Mouse (Mus musculus): ENCODE measurements at regions not wholly inside any gene's neighbourhood (a gene's known extent, or its start where the extent isn't known, plus 50 kb on each side); places are given as distances from the start of the nearest gene placed in this dataset.
"Not testable (repeated sequence)": the region's sequence is repeated elsewhere in the genome, so short reads cannot be mapped to it uniquely, and the experiment has no call there.

DNA sequence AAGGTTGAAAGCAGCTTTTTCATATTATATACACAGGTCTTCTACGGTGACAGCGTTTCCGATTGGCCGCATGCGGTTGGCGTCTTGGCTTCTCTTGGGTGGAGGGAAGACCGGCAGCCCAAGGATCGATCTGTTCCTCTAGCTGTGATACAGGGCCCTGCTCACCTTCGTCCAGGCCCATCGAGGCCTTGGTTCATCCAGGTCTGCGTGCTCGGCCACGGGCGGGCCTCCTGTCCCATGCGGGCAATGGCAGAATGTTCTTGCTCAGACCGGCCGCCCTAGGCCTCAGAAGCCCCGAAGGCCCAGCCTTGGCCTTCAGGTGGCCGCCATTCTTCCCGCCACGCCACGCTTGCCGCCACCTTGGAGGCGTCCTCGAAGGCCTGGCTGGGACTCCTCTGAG, 194.4 kb upstream of the Ppp6c start:
- DNase-seq: no peak

DNA sequence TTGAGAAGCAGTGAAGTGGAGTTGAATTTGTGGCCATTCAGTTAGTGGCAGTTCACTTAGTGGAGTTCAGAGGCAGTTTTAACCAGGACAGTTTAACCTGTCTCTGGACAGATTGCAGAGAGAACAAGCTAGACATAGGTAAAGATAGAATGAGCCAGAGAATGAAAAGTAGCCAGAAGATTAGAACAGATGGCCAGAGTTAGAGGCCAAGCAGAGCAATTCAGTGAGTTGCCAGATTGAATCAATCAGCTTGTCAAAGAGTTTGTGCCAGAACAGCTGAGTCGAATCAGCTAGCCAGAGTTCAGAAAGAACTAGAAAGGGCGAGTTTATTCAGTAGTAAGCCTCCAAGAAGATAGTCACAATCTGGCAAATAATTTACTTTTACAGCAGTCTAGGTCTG, 174.1 kb upstream of the Ppp6c start:
- peak; percentile 11 for DNase-seq

DNA sequence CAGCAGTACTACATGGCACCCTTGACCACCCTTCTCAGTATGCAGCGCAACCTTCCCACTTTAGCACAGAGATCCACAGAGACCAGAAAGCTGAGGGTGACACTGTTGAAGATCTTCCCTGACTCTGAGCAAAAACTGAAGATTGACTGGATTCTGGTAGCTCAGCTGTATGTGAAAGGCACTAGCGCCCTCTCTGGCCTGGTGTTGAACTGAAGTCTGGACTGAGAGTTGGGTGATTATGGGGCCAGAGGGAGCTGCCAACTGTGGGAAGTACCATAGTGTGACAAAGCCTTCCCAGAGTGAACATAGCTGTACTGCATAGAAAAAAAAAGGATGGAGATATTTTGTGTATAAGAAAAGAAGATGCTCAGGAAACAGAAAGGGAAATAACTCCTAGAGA, 173.3 kb upstream of the Ppp6c start:
- DNase-seq: no peak

DNA sequence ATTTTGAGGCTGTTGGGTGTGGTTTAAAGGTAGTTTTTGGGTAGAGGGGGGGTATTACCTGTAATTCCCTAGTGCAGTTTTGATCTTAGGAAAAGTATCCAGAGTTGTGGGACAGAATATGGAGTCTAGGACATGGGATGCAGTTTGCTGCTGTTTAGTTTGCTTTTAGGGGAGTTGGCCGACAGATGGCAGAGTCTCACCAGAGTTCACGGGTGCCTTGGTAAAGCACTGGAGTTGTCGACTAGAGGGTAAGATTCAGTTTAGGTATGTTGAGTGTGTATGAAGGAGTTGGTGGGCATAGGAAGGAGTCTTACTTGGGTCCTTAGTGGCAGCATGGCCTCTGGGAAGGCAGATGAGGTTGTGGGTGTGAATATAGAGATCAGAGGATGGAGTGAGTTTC, 168.4 kb upstream of the Ppp6c start:
- no peak for DNase-seq

DNA sequence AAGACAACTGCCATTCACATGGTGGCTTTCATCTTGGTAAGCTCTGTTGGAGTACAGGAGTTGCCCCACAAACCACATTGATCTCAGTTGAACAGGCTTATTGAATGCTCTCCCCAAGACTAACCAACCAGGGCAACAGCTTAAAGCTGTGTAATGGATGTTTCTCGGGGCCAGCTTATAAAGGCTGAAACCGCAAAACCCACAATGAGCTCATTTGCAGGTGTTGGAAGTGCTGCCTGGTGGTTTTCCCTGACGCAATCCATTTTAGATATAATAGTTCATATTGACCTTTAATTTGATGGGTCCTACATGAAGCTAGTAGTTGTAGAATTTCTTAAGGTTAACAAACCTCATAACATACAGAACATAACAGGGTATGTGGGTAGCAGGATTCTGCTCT, 151.0 kb upstream of the Ppp6c start:
- DNase-seq: no peak

DNA sequence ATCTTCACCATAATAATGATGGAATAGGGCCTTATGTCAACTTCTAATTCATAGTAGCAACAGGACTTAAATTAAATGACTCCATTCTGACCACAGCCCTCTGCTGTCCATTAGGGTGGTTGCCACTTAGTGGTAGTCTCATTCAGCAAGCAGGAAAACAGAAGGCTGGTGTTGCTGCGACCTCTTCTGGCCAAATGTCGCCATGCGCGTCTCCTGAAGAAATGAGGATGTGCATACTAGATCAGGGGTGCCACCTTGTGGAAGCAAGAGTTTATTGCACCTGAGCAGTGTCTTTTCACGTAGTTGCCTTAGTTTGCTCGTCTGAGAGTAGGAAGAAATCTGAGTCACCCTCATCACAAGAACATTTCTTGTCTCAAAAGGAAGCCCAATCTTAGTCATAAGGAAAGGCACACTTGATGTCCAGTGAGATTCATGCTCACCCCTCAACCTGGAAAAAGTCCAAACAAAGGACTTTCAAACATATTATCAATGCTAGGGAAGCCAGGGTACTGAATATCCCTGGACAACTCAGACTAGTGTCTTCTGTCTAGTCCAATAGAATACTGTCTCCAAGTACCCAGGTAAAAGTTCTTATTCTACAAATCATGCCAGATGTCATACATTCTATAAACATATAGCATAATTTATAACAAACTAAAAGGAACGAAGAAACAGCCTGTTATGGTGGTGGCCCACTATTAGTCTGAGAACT, 147.0 kb upstream of the Ppp6c start:
- peak; percentile 97 for DNase-seq

DNA sequence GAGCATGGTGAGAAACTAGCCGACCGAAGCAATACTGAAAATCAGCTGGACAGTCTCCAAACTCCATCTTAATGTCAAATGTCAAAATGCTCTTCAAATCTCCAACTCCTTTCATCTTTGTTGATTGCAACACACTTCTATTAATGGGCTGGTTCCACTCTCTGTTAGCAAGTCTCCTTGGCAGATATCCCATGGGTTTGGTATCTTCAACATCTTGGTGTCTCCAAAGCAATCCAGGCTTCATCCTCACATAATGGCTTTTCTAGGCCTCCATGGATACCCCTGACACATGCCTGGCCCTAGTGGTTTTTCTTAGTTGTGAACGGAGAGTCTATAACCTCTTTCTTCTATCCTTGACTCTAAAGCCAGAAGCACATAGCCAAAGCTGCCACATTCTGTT, 118.0 kb upstream of the Ppp6c start:
- DNase-seq: no peak

DNA sequence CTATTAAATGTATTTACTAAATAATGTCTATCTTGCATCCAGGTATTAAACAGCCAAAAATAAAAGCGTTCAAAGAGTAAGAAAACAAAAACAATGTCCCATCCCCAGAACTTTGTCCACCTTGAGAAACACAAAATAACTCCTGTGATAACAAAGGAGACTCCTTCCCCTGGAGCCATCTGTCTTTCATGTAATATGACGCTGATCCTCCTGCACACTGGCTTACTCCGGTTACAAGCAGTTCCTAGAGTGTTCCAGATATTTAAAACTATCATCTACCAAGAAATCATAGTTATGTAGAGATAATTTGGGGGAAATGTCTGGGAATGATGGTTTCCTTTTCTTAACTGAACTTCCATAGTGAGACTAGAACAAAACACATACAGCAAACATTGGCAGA, 114.2 kb upstream of the Ppp6c start:
- no peak for DNase-seq

DNA sequence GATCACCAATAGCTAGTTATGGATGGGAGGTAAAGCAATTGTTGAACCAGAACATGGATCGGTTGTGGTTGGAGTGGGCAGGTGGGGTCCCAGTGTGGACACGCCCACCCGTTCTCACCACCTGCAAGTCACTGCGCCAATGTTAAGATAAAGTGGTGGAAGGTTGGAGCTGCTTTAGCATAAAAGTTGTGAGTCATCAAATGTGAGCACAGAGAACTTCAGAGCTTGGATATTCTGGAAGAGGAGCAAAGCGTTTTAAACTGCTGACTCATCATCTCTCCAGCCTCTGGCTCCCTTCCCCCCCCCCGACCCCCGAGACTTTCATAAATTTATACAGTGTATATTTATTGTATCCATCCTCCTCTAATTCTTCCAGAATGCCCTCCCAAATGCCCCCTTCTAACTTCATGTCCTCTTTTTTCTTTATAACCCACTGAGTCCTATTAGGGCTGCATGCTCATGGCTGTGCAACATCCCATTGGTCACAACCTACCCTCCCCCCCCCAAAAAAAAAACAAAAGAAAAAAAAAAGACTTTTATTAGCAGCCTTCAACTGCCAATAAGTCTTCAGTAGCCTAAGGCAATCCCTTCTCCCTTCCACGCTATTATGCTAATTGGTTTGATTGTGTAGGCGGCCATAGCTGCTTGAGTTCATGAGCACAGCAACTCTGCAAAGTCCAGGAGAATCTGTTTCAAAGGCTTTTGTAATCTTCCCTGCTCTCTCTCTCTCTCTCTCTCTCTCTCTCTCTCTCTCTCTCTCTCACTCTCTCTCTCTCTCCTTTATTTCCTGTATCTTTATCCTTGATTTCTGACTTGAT, 112.8 kb upstream of the Ppp6c start:
- DNase-seq: no peak

DNA sequence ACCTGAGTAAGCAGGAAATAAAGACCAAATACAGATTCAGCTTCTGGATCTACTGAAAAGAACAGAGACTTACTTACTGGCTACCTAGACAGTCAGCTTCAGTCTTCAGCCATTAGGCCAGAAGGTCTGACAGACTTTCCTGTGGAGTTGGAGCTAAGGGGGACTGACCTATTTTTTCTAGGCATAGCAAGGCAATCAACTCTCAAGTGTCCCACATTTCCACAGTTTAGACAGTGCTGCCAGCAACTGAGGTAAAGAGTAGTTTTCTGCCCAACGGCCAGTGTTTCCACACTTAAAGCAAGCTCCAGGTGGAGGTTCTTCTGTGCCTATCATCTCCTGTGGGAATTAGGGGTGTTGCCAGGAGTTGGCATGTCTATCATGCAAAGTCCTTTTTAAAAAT, 111.3 kb upstream of the Ppp6c start:
- no peak for DNase-seq

DNA sequence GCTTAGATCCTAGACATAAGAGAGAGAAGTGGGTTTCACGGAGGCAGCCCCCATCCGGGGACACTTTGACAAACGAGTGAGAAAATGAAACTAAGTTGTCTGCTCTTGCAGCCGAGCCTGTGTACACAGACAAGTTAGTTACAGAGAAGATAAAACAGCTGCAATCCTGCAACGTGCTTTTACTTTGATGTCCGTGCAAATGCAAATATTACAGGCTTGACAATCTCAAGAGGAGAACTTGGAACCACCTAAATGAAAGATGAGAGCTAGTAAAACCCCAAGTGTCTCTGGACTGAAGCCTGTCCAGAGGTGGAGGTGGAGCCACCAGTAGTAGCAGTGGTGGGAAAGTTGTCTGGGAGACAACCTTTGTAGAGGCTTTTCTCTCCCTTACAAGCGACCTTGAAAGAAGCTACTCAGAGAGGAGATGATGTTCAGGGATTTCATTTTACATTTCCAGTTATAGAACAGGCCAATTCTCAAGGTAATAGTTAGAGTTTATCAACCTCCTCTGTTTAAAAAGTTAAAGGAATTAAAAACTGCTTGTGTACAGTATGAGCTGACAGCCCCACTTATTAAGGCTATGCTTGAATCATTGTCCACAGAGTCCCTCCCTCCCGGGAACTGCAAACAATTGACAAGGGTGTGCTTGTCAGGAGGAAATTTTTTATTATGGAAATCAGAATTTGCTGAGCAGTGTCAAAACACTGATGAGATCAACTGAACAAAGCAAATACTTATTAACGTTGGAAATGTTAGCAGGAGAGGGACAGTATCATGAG, 99.7 kb upstream of the Ppp6c start:
- peak; percentile 1 for DNase-seq

DNA sequence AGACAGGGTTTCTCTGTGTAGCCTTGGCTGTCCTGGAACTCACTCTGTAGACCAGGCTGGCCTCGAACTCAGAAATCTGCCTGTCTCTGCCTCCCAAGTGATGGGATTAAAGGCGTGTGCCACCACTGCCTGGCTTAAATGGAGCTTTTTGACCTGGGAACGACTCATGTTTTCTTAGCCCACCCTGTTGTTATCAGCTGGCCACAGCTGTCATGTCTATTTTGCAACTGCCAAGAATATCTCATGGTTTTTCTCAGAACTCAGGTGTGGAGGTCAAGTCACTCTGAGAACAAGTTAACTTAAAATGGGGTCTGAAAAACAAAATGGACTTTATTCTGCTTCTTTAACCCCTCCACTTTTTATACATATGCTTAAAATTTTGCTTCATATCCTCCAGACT, 98.9 kb upstream of the Ppp6c start:
- not testable (repeated sequence) for DNase-seq

DNA sequence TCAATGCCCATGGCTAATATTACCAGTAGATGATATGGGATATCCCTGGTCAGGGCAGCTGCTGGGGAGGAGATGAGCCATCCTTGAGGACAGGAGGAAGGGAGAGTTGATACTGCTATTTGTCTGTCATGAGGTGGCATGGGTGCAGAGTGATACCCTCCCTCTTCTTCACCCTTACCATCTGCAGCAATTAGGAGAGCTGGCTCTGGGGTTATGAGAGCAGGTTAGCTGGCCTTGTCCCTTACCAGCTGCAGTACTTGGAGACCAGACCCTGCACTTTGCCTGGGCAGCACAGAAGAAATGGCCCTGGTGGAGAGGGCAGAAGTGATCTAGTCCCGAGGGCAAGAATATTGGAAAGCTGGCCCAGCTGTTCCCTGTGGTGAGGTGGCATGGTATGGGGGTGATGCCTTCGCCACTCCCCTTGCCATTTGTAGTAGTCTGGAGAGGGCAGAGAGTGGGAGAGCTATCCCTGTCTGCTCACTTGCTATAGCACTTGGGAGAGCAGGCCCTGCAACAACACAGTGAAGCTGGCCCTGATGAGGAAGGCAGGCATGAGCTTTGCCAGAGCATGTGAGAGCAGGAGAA, 73.6 kb upstream of the Ppp6c start:
- DNase-seq: no peak

DNA sequence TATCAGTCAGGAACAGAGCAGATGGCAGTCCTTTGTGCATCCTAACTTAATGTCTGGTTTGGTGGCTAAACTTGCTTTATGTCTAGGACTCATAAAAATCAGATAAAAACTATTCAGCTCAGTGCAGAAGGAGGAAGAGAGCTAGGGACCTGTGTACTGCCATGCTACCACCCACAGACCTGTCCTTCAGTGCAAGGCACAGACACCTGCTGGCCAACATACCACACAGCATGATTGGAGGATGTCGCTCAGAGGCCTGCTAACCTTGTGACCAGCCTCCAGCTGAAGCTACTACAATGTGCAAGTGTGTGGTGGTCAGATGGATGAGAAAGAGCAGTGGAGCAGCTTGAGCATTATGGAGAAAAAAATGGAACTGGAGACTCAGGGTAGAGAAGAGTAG, 73.0 kb upstream of the Ppp6c start:
- no peak for DNase-seq

DNA sequence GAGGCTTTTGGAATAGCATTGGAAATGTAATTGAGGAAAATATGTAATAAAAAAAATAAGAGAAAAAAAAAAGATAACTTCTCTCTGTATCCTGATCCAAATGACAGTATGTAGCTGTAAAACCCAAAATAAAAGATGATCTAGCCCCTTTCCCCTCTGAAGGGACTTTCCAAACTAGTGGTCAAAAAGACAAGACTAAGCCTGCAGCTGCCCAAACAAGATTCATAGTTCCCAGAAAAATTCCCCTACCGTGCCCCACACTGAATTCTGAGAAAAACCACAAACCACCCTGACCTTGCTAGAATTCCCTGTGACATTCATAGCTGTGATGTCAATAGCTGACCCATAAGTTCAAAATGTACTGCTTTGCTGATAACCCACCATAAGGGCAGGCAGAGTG, 69.2 kb upstream of the Ppp6c start:
- DNase-seq: no peak

DNA sequence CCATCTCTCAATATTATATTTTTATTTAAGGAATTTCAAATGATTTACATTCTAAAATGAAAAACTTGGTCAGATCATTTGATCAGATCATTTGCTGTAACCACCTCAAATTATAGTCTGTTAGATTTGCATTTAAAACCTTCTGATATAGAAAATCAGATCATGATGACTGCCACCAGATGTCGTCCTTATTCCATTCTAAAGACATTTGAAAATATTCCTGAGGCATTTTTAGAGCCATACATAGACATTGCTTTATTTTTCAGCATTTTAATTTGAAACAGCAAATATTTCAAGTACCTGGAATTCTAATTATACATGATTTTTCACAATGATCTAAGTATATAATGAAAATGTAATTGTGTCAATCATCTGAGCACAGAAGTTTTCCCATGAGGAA, 52.0 kb upstream of the Ppp6c start:
- peak; percentile 12 for DNase-seq

Measured in lung, postnatal 36 days (tissue).